Mouse (Mus musculus): ENCODE measurements around the gene Gdf5. TPM values are rescaled to one million over a fixed set of nuclear protein-coding genes. Genes with fewer than 3 reads are reported as not detected.

The Gdf5 gene
- polyA plus RNA-seq, 1 experiment from 2014 or later = 1.7 TPM

Other genes starting within 250 kb of the Gdf5 start
- 51.0 and 52.7 TPM in 2 replicates for gene Edem2, start 215.9 kb downstream of the Gdf5 start, polyA plus RNA-seq (2015; fragmentation: Nextera tagmentation; extraction: Ambion mirVana)
- gene Gm17581, start 209.5 kb downstream of the Gdf5 start, polyA plus RNA-seq (2015; fragmentation: Nextera tagmentation; extraction: Ambion mirVana) = not detected in 2 replicates
- 2.3 and 3.2 TPM in 2 replicates for gene Procr, start 194.2 kb downstream of the Gdf5 start, polyA plus RNA-seq (2015; fragmentation: Nextera tagmentation; extraction: Ambion mirVana)
- gene Mmp24, start 170.0 kb downstream of the Gdf5 start, polyA plus RNA-seq (2015; fragmentation: Nextera tagmentation; extraction: Ambion mirVana) = 19.3 and 21.6 TPM in 2 replicates
- gene BC029722, start 125.9 kb downstream of the Gdf5 start, polyA plus RNA-seq (2015; fragmentation: Nextera tagmentation; extraction: Ambion mirVana) = 39.5 and 40.2 TPM in 2 replicates
- gene Eif6, start 118.4 kb downstream of the Gdf5 start, polyA plus RNA-seq (2015; fragmentation: Nextera tagmentation; extraction: Ambion mirVana) = 140 and 156 TPM in 2 replicates
- 0.54 and 0.60 TPM in 2 replicates for gene Fam83c, start 110.5 kb downstream of the Gdf5 start, polyA plus RNA-seq (2015; fragmentation: Nextera tagmentation; extraction: Ambion mirVana)
- gene Uqcc1, start 15.1 kb downstream of the Gdf5 start, polyA plus RNA-seq (2015; fragmentation: Nextera tagmentation; extraction: Ambion mirVana) = 63.6 and 68.8 TPM in 2 replicates
- gene Gm15557, start 4.6 kb downstream of the Gdf5 start, polyA plus RNA-seq (2015; fragmentation: Nextera tagmentation; extraction: Ambion mirVana) = not detected in 2 replicates
- 17.1 and 19.2 TPM in 2 replicates for gene Cep250, start 11.1 kb upstream of the Gdf5 start, polyA plus RNA-seq (2015; fragmentation: Nextera tagmentation; extraction: Ambion mirVana)
- gene 6430550D23Rik, start 62.6 kb upstream of the Gdf5 start, polyA plus RNA-seq (2015; fragmentation: Nextera tagmentation; extraction: Ambion mirVana) = 1.4 and 1.9 TPM in 2 replicates
- gene Ergic3, start 62.7 kb upstream of the Gdf5 start, polyA plus RNA-seq (2015; fragmentation: Nextera tagmentation; extraction: Ambion mirVana) = 468 and 485 TPM in 2 replicates
- gene Fer1l4, start 107.6 kb upstream of the Gdf5 start, polyA plus RNA-seq (2015; fragmentation: Nextera tagmentation; extraction: Ambion mirVana) = 0.13 TPM in 1 of 2 replicates, not detected in the other
- 7.6 and 8.0 TPM in 2 replicates for gene Spag4, start 119.8 kb upstream of the Gdf5 start, polyA plus RNA-seq (2015; fragmentation: Nextera tagmentation; extraction: Ambion mirVana)
- 27.5 and 29.6 TPM in 2 replicates for gene Cpne1, start 166.6 kb upstream of the Gdf5 start, polyA plus RNA-seq (2015; fragmentation: Nextera tagmentation; extraction: Ambion mirVana)
- 25.8 and 26.6 TPM in 2 replicates for gene Rbm12, start 166.6 kb upstream of the Gdf5 start, polyA plus RNA-seq (2015; fragmentation: Nextera tagmentation; extraction: Ambion mirVana)
- gene Gm28036, start 181.7 kb upstream of the Gdf5 start, polyA plus RNA-seq (2015; fragmentation: Nextera tagmentation; extraction: Ambion mirVana) = 15.6 and 20.9 TPM in 2 replicates
- gene Romo1, start 198.7 kb upstream of the Gdf5 start, polyA plus RNA-seq (2015; fragmentation: Nextera tagmentation; extraction: Ambion mirVana) = 377 and 400 TPM in 2 replicates
- gene Nfs1, start 198.8 kb upstream of the Gdf5 start, polyA plus RNA-seq (2015; fragmentation: Nextera tagmentation; extraction: Ambion mirVana) = 35.4 and 35.8 TPM in 2 replicates
- gene Rbm39, start 234.9 kb upstream of the Gdf5 start, polyA plus RNA-seq (2015; fragmentation: Nextera tagmentation; extraction: Ambion mirVana) = 427 and 448 TPM in 2 replicates